Mouse (Mus musculus) heart, adult 2 months (tissue): ENCODE data around the gene Cyp27a1.

Experiments
- CTCF ChIP-seq: fragments of 200-600 bp; IDR thresholded peaks from 2 replicates; pipeline ENCODE4 v1.8.1; 2022; ENCODE audit warnings: antibody characterized with exemption, mild to moderate bottlenecking, moderate library complexity
- EP300 ChIP-seq: fragments of 200-500 bp; IDR thresholded peaks from 2 replicates; pipeline ENCODE4 v1.6.1; 2011; ENCODE audit warnings: low read depth, low read length, control low read depth; ENCODE audit not compliant: insufficient read depth

DNA sequence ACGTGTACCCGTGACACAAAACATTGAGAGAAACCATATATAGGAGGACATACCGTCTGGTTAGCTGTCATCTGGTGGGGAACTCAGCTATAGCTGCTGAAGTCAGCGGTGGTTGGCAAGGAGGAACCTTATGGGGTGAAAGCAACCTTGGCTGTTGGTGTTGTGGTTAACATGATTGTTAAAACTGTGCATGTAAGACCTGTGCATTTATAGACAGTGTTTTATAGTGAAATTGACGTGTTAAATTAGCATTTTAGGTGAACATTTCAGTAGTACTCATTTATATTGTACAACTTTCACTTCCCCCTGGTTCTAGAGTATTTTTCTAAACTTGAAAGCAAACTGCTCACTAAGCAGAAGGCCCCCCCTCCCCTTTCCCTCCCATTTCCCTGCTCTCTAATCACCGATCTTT lies 11.2 kb upstream of the Cyp27a1 start:
- no peak for TF ChIP-seq CTCF
- no peak for TF ChIP-seq EP300
